Mouse (Mus musculus): Measurements from ENCODE around the gene Rhog. TPM values are rescaled to one million over a fixed set of nuclear protein-coding genes. Genes with fewer than 3 reads are reported as not detected.

The Rhog gene
- polyA plus RNA-seq, 1 experiment: 95.1 TPM

DNA sequence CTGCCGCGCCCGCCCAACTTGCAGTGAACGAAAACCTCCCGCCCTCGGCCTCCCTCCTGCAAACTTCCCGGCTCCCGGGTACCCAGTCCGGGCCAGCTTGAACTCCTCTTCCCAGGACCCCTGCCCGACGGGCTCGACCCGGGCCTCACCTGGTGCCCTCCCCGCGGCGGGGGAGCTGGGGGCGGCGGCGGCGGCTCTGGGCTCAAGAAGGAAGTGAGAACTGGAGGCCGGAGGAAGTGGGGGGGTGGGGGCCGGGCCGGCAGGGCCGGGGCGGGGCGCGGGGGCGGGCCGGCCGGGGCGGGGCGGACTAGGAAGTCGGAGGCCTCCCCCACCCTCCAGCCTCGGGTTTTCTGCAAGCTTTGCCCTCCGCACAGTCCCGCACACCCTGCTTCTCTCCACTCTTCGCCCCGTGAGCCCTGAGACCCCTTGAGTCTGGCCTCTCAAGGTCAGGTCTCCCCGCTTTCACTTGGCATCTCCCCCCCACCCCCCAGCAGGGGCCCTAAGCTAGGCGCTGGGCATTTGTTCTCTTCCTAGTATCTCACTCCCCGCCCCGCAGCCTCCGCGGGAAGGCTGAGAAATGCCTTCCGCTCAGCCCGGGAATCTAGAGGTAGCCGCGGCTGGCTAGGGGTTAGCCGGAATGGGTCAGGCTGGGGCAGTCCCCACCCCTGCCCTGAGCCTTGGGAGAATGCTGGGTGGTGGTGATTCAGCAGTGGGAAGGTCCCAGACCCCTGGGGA lies 5.8 kb downstream of the Rhog start:
- Histone ChIP-seq H3K79me2 (ENCODE audit: control insufficient read depth, insufficient read depth) (peaks cover 49% of the 10 kb centered on the region), H3K27me3 (ENCODE audit: control insufficient read depth, insufficient read depth, insufficient read length) (no peaks in the 10 kb centered on the region), H3K36me3 (ENCODE audit: control insufficient read depth, insufficient read depth) (no peaks in the 10 kb centered on the region), H3K79me3 (ENCODE audit: low read depth) (peaks cover 42% of the 10 kb centered on the region), H3K4me3 (ENCODE audit: insufficient read depth, poor library complexity, severe bottlenecking) (peak overlapping the region; percentile 60), H3ac (ENCODE audit: control insufficient read depth, insufficient read length, low read depth) (peak overlapping the region; percentile 91)
- no peak for TF ChIP-seq USF1 (IDR thresholded peaks at IDR 0.05; ENCODE audit: low read depth)
- no peak for TF ChIP-seq MYOD1 (IDR thresholded peaks at IDR 0.05; ENCODE audit: control insufficient read depth, insufficient read length, low read depth)
- no peak for TF ChIP-seq CTCF (IDR thresholded peaks at IDR 0.05; ENCODE audit: control insufficient read depth, insufficient read depth, insufficient read length)
- no peak for TF ChIP-seq MAX (IDR thresholded peaks at IDR 0.05)
- no peak for TF ChIP-seq MYOG (IDR thresholded peaks at IDR 0.05; ENCODE audit: control insufficient read depth, extremely low read depth, insufficient read length)
- no peak for TF ChIP-seq FOSL1 (IDR thresholded peaks at IDR 0.05; ENCODE audit: insufficient read depth, low read length, poor library complexity, severe bottlenecking)
- no peak for TF ChIP-seq CEBPB (IDR thresholded peaks at IDR 0.05; ENCODE audit: low read depth)

DNA sequence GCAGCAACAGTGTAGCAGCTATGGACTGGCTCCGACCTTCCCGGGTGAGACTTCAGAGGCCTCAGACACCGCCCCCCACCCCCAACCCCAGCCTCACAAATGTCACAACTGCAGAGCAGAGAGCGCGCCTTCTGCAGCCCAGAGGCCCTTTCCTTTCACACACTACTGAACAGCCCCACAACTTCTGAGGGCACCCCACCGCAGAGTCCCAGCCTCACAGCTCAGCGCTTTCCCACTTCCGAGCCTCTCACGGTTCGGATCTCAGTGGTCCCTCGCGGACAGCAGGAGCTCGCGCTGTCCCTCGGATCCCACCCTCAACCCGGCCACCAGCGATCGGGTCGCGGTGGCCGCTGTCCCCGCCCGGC lies 6.3 kb downstream of the Rhog start:
- peaks cover 46% of the 10 kb centered on the region for H3K79me3 ChIP-seq (ENCODE audit: low read depth)
- no peaks in the 10 kb centered on the region for H3K27me3 ChIP-seq (ENCODE audit: control insufficient read depth, insufficient read depth, insufficient read length)
- peaks cover 5% of the 10 kb centered on the region for H3K36me3 ChIP-seq (ENCODE audit: control insufficient read depth, insufficient read depth)
- H3K4me3 ChIP-seq (ENCODE audit: insufficient read depth, poor library complexity, severe bottlenecking): peak overlapping the region; percentile 60
- no peak for TF ChIP-seq MYOD1 (IDR thresholded peaks at IDR 0.05; ENCODE audit: control insufficient read depth, insufficient read length, low read depth)
- TF ChIP-seq USF1 (IDR thresholded peaks at IDR 0.05; ENCODE audit: low read depth): no peak
- no peak for TF ChIP-seq FOSL1 (IDR thresholded peaks at IDR 0.05; ENCODE audit: insufficient read depth, low read length, poor library complexity, severe bottlenecking)
- no peak for TF ChIP-seq CEBPB (IDR thresholded peaks at IDR 0.05; ENCODE audit: low read depth)
- TF ChIP-seq CTCF (IDR thresholded peaks at IDR 0.05; ENCODE audit: control insufficient read depth, insufficient read depth, insufficient read length): no peak
- TF ChIP-seq MYOG (IDR thresholded peaks at IDR 0.05; ENCODE audit: control insufficient read depth, extremely low read depth, insufficient read length): no peak
- no peak for TF ChIP-seq MAX (IDR thresholded peaks at IDR 0.05)
- peaks cover 55% of the 10 kb centered on the region for H3K79me2 ChIP-seq (ENCODE audit: control insufficient read depth, insufficient read depth)
- H3ac ChIP-seq (ENCODE audit: control insufficient read depth, insufficient read length, low read depth): peak overlapping the region; percentile 55

- H3K27me3 ChIP-seq (ENCODE audit: control insufficient read depth, insufficient read depth, insufficient read length): no peaks in the 10 kb centered on the region
- no peak for TF ChIP-seq MYOG (IDR thresholded peaks at IDR 0.05; ENCODE audit: control insufficient read depth, extremely low read depth, insufficient read length)
- no peak for TF ChIP-seq CEBPB (IDR thresholded peaks at IDR 0.05; ENCODE audit: low read depth)
- TF ChIP-seq FOSL1 (IDR thresholded peaks at IDR 0.05; ENCODE audit: insufficient read depth, low read length, poor library complexity, severe bottlenecking): no peak
- no peak for TF ChIP-seq MAX (IDR thresholded peaks at IDR 0.05)
- TF ChIP-seq MYOD1 (IDR thresholded peaks at IDR 0.05; ENCODE audit: control insufficient read depth, insufficient read length, low read depth): no peak
- no peak for TF ChIP-seq CTCF (IDR thresholded peaks at IDR 0.05; ENCODE audit: control insufficient read depth, insufficient read depth, insufficient read length)
- no peak for TF ChIP-seq USF1 (IDR thresholded peaks at IDR 0.05; ENCODE audit: low read depth)
- H3ac ChIP-seq (ENCODE audit: control insufficient read depth, insufficient read length, low read depth): peak overlapping the region; percentile 55
- H3K4me3 ChIP-seq (ENCODE audit: insufficient read depth, poor library complexity, severe bottlenecking): peak overlapping the region; percentile 60
- H3K79me3 ChIP-seq (ENCODE audit: low read depth): peaks cover 52% of the 10 kb centered on the region
- H3K36me3 ChIP-seq (ENCODE audit: control insufficient read depth, insufficient read depth): peaks cover 5% of the 10 kb centered on the region
- peaks cover 62% of the 10 kb centered on the region for H3K79me2 ChIP-seq (ENCODE audit: control insufficient read depth, insufficient read depth)
Observed at GRCm38 (mm10) chr7:102248691-102249404, 7.0 kb downstream of the Rhog start.

DNA sequence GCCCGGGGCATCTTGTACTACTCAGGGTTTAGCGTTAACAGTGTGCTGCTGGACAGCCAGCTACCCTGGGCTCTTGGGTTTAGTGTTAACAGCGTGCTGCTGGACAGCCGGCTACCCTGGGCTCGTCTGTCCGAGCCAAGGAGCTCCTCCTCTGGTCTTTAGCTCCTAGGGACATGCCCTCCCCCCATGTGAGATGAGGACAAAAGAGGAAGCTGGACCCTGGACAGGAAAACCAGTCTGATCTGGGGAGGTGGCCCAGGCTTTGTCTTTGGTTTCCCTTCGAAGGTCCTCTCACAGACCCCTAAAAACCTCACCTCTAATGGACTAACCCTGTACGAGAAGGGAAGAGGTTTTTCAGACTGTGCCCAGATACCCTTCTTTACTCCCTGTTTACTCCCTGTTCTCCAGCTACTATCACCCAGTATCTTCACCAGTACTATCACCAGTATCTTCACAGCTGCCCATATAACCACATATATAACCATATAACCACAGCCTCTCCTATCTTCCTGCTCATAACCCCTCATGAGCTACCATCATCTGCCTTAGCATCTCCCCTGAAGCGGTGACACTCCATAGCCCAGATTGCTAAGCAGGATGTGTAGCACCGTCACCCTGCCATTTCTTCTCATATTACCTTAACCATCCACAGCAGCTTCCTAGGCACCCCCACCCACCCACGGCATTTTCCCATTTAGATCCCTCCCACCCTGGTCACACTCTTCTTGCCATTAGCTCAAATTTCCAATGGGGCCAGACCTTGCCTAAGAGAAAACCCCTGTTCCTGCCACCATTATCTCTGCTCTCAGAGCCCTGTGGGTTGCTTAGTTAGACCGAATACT lies 8.7 kb downstream of the Rhog start:
- no peaks in the 10 kb centered on the region for H3K27me3 ChIP-seq (ENCODE audit: control insufficient read depth, insufficient read depth, insufficient read length)
- TF ChIP-seq CTCF (IDR thresholded peaks at IDR 0.05; ENCODE audit: control insufficient read depth, insufficient read depth, insufficient read length) (no peak), MAX (IDR thresholded peaks at IDR 0.05) (no peak), CEBPB (IDR thresholded peaks at IDR 0.05; ENCODE audit: low read depth) (no peak), MYOG (IDR thresholded peaks at IDR 0.05; ENCODE audit: control insufficient read depth, extremely low read depth, insufficient read length) (no peak), FOSL1 (IDR thresholded peaks at IDR 0.05; ENCODE audit: insufficient read depth, low read length, poor library complexity, severe bottlenecking) (no peak), USF1 (IDR thresholded peaks at IDR 0.05; ENCODE audit: low read depth) (no peak), MYOD1 (IDR thresholded peaks at IDR 0.05; ENCODE audit: control insufficient read depth, insufficient read length, low read depth) (no peak)

DNA sequence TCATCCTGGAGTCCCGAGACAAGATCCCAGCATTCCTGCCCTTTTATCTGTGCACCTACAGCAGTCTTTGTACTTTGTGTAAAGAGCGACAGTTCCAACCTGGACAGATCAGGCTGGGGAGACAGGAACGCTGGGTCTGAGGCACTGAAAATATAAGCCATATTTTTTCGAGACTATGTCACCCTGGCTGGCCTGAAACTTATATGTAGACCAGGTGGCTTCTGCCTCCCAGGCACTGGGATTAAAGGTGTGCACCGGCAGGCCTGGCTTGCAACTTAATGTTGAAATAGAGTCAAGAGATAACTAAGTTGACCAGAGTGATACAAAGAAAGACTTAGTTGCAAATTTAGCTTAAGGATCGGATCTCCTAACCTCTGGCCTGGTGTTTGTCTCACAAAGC lies 9.6 kb downstream of the Rhog start:
- H3K4me3 ChIP-seq (ENCODE audit: insufficient read depth, poor library complexity, severe bottlenecking): no peak overlapping the region

More for the DNA sequence above, 8.7 kb downstream of the Rhog start:
- no peak overlapping the region for H3K4me3 ChIP-seq (ENCODE audit: insufficient read depth, poor library complexity, severe bottlenecking)
- peaks cover 60% of the 10 kb centered on the region for H3K79me3 ChIP-seq (ENCODE audit: low read depth)
- H3K79me2 ChIP-seq (ENCODE audit: control insufficient read depth, insufficient read depth): peaks cover 78% of the 10 kb centered on the region
- no peak overlapping the region for H3ac ChIP-seq (ENCODE audit: control insufficient read depth, insufficient read length, low read depth)
- H3K36me3 ChIP-seq (ENCODE audit: control insufficient read depth, insufficient read depth): peaks cover 14% of the 10 kb centered on the region

More for the DNA sequence above, 9.6 kb downstream of the Rhog start:
- peaks cover 65% of the 10 kb centered on the region for H3K79me3 ChIP-seq (ENCODE audit: low read depth)
- TF ChIP-seq CEBPB (IDR thresholded peaks at IDR 0.05; ENCODE audit: low read depth): no peak
- no peak for TF ChIP-seq USF1 (IDR thresholded peaks at IDR 0.05; ENCODE audit: low read depth)
- TF ChIP-seq FOSL1 (IDR thresholded peaks at IDR 0.05; ENCODE audit: insufficient read depth, low read length, poor library complexity, severe bottlenecking): no peak
- no peak for TF ChIP-seq MYOG (IDR thresholded peaks at IDR 0.05; ENCODE audit: control insufficient read depth, extremely low read depth, insufficient read length)
- TF ChIP-seq MAX (IDR thresholded peaks at IDR 0.05): no peak
- no peak for TF ChIP-seq CTCF (IDR thresholded peaks at IDR 0.05; ENCODE audit: control insufficient read depth, insufficient read depth, insufficient read length)
- no peak for TF ChIP-seq MYOD1 (IDR thresholded peaks at IDR 0.05; ENCODE audit: control insufficient read depth, insufficient read length, low read depth)
- no peak overlapping the region for H3ac ChIP-seq (ENCODE audit: control insufficient read depth, insufficient read length, low read depth)
- peaks cover 87% of the 10 kb centered on the region for H3K79me2 ChIP-seq (ENCODE audit: control insufficient read depth, insufficient read depth)
- no peaks in the 10 kb centered on the region for H3K27me3 ChIP-seq (ENCODE audit: control insufficient read depth, insufficient read depth, insufficient read length)
- H3K36me3 ChIP-seq (ENCODE audit: control insufficient read depth, insufficient read depth): peaks cover 14% of the 10 kb centered on the region
